Mouse (Mus musculus) liver, adult 2 months (tissue): ENCODE data around the gene Cyth3. TPM values are rescaled to one million over a fixed set of nuclear protein-coding genes. Genes with fewer than 3 reads are reported as not detected.

Experiments used
- DNase-seq: peaks from one replicate; pipeline ENCODE4 v3.0.0-alpha.2; 2011; ENCODE audit warnings: low read depth, low spot score; ENCODE audit errors: extremely low read depth
- H3K27ac ChIP-seq: fragments of 200-500 bp; replicated peaks from 2 replicates; pipeline ENCODE4 v1.5.1; 2012; ENCODE audit warnings: low read depth, mild to moderate bottlenecking, control low read depth, inconsistent platforms, low read length; ENCODE audit not compliant: insufficient read depth
- H3K27me3 ChIP-seq: fragments of 200-500 bp; 2 replicates; pipeline ENCODE4 v1.6.1; 2012; ENCODE audit warnings: mild to moderate bottlenecking, moderate library complexity, low read length, inconsistent platforms; ENCODE audit not compliant: control insufficient read depth, insufficient read depth
- H3K36me3 ChIP-seq: fragments of 200-500 bp; 2 replicates; pipeline ENCODE4 v1.6.1; 2012; ENCODE audit warnings: low read length, inconsistent platforms; ENCODE audit not compliant: control insufficient read depth, insufficient read depth
- H3K4me1 ChIP-seq: fragments of 200-500 bp; 2 replicates; pipeline ENCODE4 v1.6.1; 2011; ENCODE audit warnings: low read length; ENCODE audit not compliant: control insufficient read depth, insufficient read depth
- H3K4me3 ChIP-seq: fragments of 200-500 bp; 2 replicates; pipeline ENCODE4 v1.5.1; 2011; ENCODE audit warnings: low read depth, mild to moderate bottlenecking, control low read depth, low read length, moderate library complexity; ENCODE audit not compliant: insufficient read depth
- H3K79me2 ChIP-seq: fragments of 200-500 bp; 2 replicates; pipeline ENCODE4 v1.6.1; 2012; ENCODE audit warnings: inconsistent platforms, mild to moderate bottlenecking, low read length, moderate library complexity; ENCODE audit not compliant: control insufficient read depth, insufficient read depth
- H3K9ac ChIP-seq: fragments of 200-500 bp; 2 replicates; pipeline ENCODE4 v1.6.1; 2012; ENCODE audit warnings: low read depth, mild to moderate bottlenecking, control low read depth, inconsistent platforms, low read length
- CTCF ChIP-seq: fragments of 200-500 bp; IDR thresholded peaks from 2 replicates; pipeline ENCODE4 v1.5.1; 2011; ENCODE audit warnings: low read depth, low read length, control low read depth
- POLR2A ChIP-seq: fragments of 200-500 bp; IDR thresholded peaks from 2 replicates; pipeline ENCODE4 v1.6.1; 2011; ENCODE audit warnings: low read length, control low read depth; ENCODE audit not compliant: insufficient read depth; ENCODE audit errors: extremely low read depth
- WGBS: fragments of 180-500 bp; shearing (Covaris S2); methylation state at CpG from one replicate; pipeline ENCODE4 v1.1.7; 2018; 5-methylcytosine and 5-hydroxymethylcytosine counted together
- polyA plus RNA-seq: library from polyadenylated mRNA; depleted of rRNA; stranded (reverse); fragments of >200 nt; gene quantifications from 2 replicates; pipeline ENCODE4 v1.2.3, GENCODE M21; 2012
- total RNA-seq: library from RNA; depleted of rRNA; stranded (reverse); fragments of >200 nt; gene quantifications from 2 replicates; pipeline ENCODE4 v1.2.3, GENCODE M21; 2014

The Cyth3 gene
- total and polyA plus RNA-seq, 2 experiments = 2.9 to 4.4 TPM

- TF ChIP-seq POLR2A (no peak), CTCF (no peak)
- Histone ChIP-seq H3K4me1 (peaks cover 9% of the 10 kb centered on the region), H3K36me3 (no peaks in the 10 kb centered on the region), H3K9ac (no peak overlapping the region), H3K27ac (no peak overlapping the region), H3K79me2 (peaks cover 6% of the 10 kb centered on the region; the same call in 1 of the 2 replicates), H3K27me3 (no peaks in the 10 kb centered on the region), H3K4me3 (no peak overlapping the region)
- no peak for DNase-seq
- WGBS = 90% methylated on average over 8 of the region's 8 CpGs
Measured at GRCm38 (mm10) chr5:143629686-143630085, 7.4 kb downstream of the Cyth3 start.

- 100% methylated on average over 3 of the region's 3 CpGs for WGBS
- no peak for DNase-seq
- TF ChIP-seq CTCF (peak; percentile 10; the same call in 1 of the 2 replicates), POLR2A (no peak)
- Histone ChIP-seq H3K4me3 (no peak overlapping the region), H3K4me1 (peaks cover 9% of the 10 kb centered on the region), H3K79me2 (peaks cover 6% of the 10 kb centered on the region; the same call in 1 of the 2 replicates), H3K27me3 (no peaks in the 10 kb centered on the region), H3K36me3 (no peaks in the 10 kb centered on the region), H3K9ac (no peak overlapping the region), H3K27ac (no peak overlapping the region)
Measured at GRCm38 (mm10) chr5:143630214-143630613, 8.0 kb downstream of the Cyth3 start.

- no peaks in the 10 kb centered on the region for H3K27me3 ChIP-seq
- TF ChIP-seq POLR2A (no peak), CTCF (no peak)
- no peak for DNase-seq
- WGBS = 94% methylated on average over 8 of the region's 8 CpGs
- H3K4me1 ChIP-seq = peaks cover 6% of the 10 kb centered on the region
- H3K9ac ChIP-seq = no peak overlapping the region
- H3K36me3 ChIP-seq = no peaks in the 10 kb centered on the region
- peaks cover 6% of the 10 kb centered on the region; the same call in 1 of the 2 replicates for H3K79me2 ChIP-seq
- no peak overlapping the region for H3K27ac ChIP-seq
- H3K4me3 ChIP-seq = no peak overlapping the region
Measured at GRCm38 (mm10) chr5:143630738-143631137, 8.5 kb downstream of the Cyth3 start.

GRCm38 (mm10) chr5:143631559-143631958, 9.3 kb downstream of the Cyth3 start:
- Histone ChIP-seq H3K36me3 (no peaks in the 10 kb centered on the region), H3K4me3 (no peak overlapping the region), H3K4me1 (peaks cover 6% of the 10 kb centered on the region), H3K9ac (no peak overlapping the region), H3K27me3 (no peaks in the 10 kb centered on the region), H3K79me2 (peaks cover 6% of the 10 kb centered on the region; the same call in 1 of the 2 replicates), H3K27ac (no peak overlapping the region)
- TF ChIP-seq POLR2A (no peak), CTCF (no peak)
- WGBS = 75% methylated on average over 8 of the region's 8 CpGs
- DNase-seq = no peak

- TF ChIP-seq POLR2A = no peak
- no peak for TF ChIP-seq CTCF
- WGBS = 54% methylated on average over 9 of the region's 9 CpGs
- Histone ChIP-seq H3K4me1 (peaks cover 6% of the 10 kb centered on the region), H3K36me3 (no peaks in the 10 kb centered on the region), H3K27ac (peak overlapping the region; percentile 3; the same call in 1 of the 2 replicates), H3K27me3 (no peaks in the 10 kb centered on the region), H3K79me2 (peaks cover 6% of the 10 kb centered on the region; the same call in 1 of the 2 replicates), H3K4me3 (no peak overlapping the region), H3K9ac (no peak overlapping the region)
- DNase-seq = no peak
Measured at GRCm38 (mm10) chr5:143632674-143633557, 10.7 kb downstream of the Cyth3 start.

GRCm38 (mm10) chr5:143633558-143633871, 11.3 kb downstream of the Cyth3 start:
- H3K4me3 ChIP-seq = no peak overlapping the region
- H3K36me3 ChIP-seq = no peaks in the 10 kb centered on the region
- TF ChIP-seq CTCF = no peak
- TF ChIP-seq POLR2A = no peak
- no peak overlapping the region for H3K9ac ChIP-seq
- WGBS = 40% methylated on average over 5 of the region's 5 CpGs
- H3K27me3 ChIP-seq = no peaks in the 10 kb centered on the region
- H3K79me2 ChIP-seq = peaks cover 6% of the 10 kb centered on the region; the same call in 1 of the 2 replicates
- DNase-seq = no peak
- peaks cover 6% of the 10 kb centered on the region for H3K4me1 ChIP-seq
- peak overlapping the region; percentile 3 for H3K27ac ChIP-seq
